Mouse (Mus musculus) lung, embryonic 15.5 days (tissue): Measurements from ENCODE around the gene Arhgap27. TPM values are rescaled to one million over a fixed set of nuclear protein-coding genes. Genes with fewer than 3 reads are reported as not detected.

Experiments
- ATAC-seq: fragments of 200-750 bp; cut with Nextera tagmentation; 2 replicates; pipeline ENCODE4 v1.8.0; 2017; ENCODE audit warnings: moderate number of reproducible peaks, borderline replicate concordance; ENCODE audit not compliant: low FRiP score, low TSS enrichment; ENCODE audit errors: extremely low read depth
- H3K27ac ChIP-seq: fragments of 300-500 bp; sonication (generic); 2 replicates; pipeline ENCODE4 v1.5.1; 2015; ENCODE audit warnings: moderate library complexity, mild to moderate bottlenecking, inconsistent platforms
- H3K27me3 ChIP-seq: fragments of 300-500 bp; sonication (generic); 2 replicates; pipeline ENCODE4 v1.6.1; 2015; ENCODE audit warnings: inconsistent platforms
- H3K36me3 ChIP-seq: fragments of 300-500 bp; sonication (generic); 2 replicates; pipeline ENCODE4 v1.6.1; 2015; ENCODE audit warnings: inconsistent platforms
- H3K4me1 ChIP-seq: fragments of 300-500 bp; sonication (generic); 2 replicates; pipeline ENCODE4 v1.6.1; 2015; ENCODE audit warnings: inconsistent platforms
- H3K4me2 ChIP-seq: fragments of 300-500 bp; sonication (generic); 2 replicates; pipeline ENCODE4 v1.6.1; 2015; ENCODE audit warnings: inconsistent platforms, mild to moderate bottlenecking, moderate library complexity
- H3K4me3 ChIP-seq: fragments of 300-500 bp; sonication (generic); 2 replicates; pipeline ENCODE4 v1.5.1; 2015; ENCODE audit warnings: mild to moderate bottlenecking, inconsistent platforms
- H3K9ac ChIP-seq: fragments of 300-500 bp; sonication (generic); 2 replicates; pipeline ENCODE4 v1.6.1; 2015; ENCODE audit warnings: inconsistent platforms
- H3K9me3 ChIP-seq: fragments of 300-500 bp; sonication (generic); 2 replicates; pipeline ENCODE4 v1.6.1; 2016; ENCODE audit warnings: inconsistent platforms
- WGBS: fragments of 180-500 bp; shearing (Covaris S2); methylation state at CpG from one replicate; pipeline ENCODE4 v1.1.7; 2015; 5-methylcytosine and 5-hydroxymethylcytosine counted together
- polyA plus RNA-seq: library from polyadenylated mRNA; unstranded; fragments of >200 nt; fragmentation: Nextera tagmentation; extraction: Ambion mirVana; gene quantifications from 2 replicates; pipeline ENCODE4 v1.2.1, GENCODE M21; 2015

Gene Arhgap27
- polyA plus RNA-seq, 1 experiment from 2014 or later, result 17.0 TPM

GRCm38 (mm10) chr11:103285951-103286350, 77.5 kb downstream of the Arhgap27 start:
- Histone ChIP-seq H3K4me3 (no peak overlapping the region), H3K27ac (peak overlapping the region; percentile 76), H3K9ac (no peak overlapping the region), H3K4me2 (no peak overlapping the region), H3K4me1 (peaks cover 21% of the 10 kb centered on the region), H3K27me3 (no peaks in the 10 kb centered on the region), H3K9me3 (no peaks in the 10 kb centered on the region), H3K36me3 (no peaks in the 10 kb centered on the region)
- peak; percentile 65 for ATAC-seq
- WGBS, result 21% methylated on average over 6 of the region's 6 CpGs

GRCm38 (mm10) chr11:103285276-103285675, 78.2 kb downstream of the Arhgap27 start:
- H3K4me1 ChIP-seq, result peaks cover 21% of the 10 kb centered on the region
- no peak overlapping the region for H3K4me2 ChIP-seq
- no peak; the same call in 1 of the 2 replicates for ATAC-seq
- H3K9me3 ChIP-seq, result no peaks in the 10 kb centered on the region
- no peaks in the 10 kb centered on the region for H3K36me3 ChIP-seq
- no peaks in the 10 kb centered on the region for H3K27me3 ChIP-seq
- 63% methylated on average over 10 of the region's 10 CpGs for WGBS
- H3K9ac ChIP-seq, result no peak overlapping the region
- peak overlapping the region; percentile 76 for H3K27ac ChIP-seq
- H3K4me3 ChIP-seq, result no peak overlapping the region

- no peak overlapping the region for H3K27ac ChIP-seq
- WGBS, result 49% methylated on average over 7 of the region's 7 CpGs
- H3K4me2 ChIP-seq, result no peak overlapping the region
- no peaks in the 10 kb centered on the region for H3K36me3 ChIP-seq
- peaks cover 18% of the 10 kb centered on the region for H3K4me1 ChIP-seq
- H3K27me3 ChIP-seq, result no peaks in the 10 kb centered on the region
- H3K9me3 ChIP-seq, result no peaks in the 10 kb centered on the region
- no peak overlapping the region for H3K4me3 ChIP-seq
- H3K9ac ChIP-seq, result no peak overlapping the region
- no peak for ATAC-seq
Measured at GRCm38 (mm10) chr11:103281784-103282183, 81.7 kb downstream of the Arhgap27 start.

Other genes with a start within 250 kb of the Arhgap27 start
- 4.4 and 4.5 TPM in 2 replicates for gene Hexim1, start 247.5 kb downstream of the Arhgap27 start, polyA plus RNA-seq
- gene Hexim2, start 231.3 kb downstream of the Arhgap27 start, polyA plus RNA-seq, result 8.3 and 9.6 TPM in 2 replicates
- 2.7 and 3.7 TPM in 2 replicates for gene Fmnl1, start 192.6 kb downstream of the Arhgap27 start, polyA plus RNA-seq
- gene 1700023F06Rik, start 155.1 kb downstream of the Arhgap27 start, polyA plus RNA-seq, result 0.87 and 1.1 TPM in 2 replicates
- gene Spata32, start 145.3 kb downstream of the Arhgap27 start, polyA plus RNA-seq, result not detected in 2 replicates
- 2.8 and 3.5 TPM in 2 replicates for gene Map3k14, start 96.2 kb downstream of the Arhgap27 start, polyA plus RNA-seq
- gene Plekhm1, start 49.0 kb upstream of the Arhgap27 start, polyA plus RNA-seq, result 8.3 TPM in 2 replicates
- gene Lrrc37a, start 140.9 kb upstream of the Arhgap27 start, polyA plus RNA-seq, result not detected in 2 replicates